Mouse (Mus musculus) bone marrow macrophage, adult 2 months (primary cell): ENCODE measurements around the gene Pde8b. TPM values are rescaled to one million over a fixed set of nuclear protein-coding genes. Genes with fewer than 3 reads are reported as not detected.

Experiments used
- H3K27ac ChIP-seq: 2 replicates; pipeline ENCODE4 v1.5.1; 2012; ENCODE audit warnings: low read depth, low read length; ENCODE audit not compliant: insufficient read depth
- H3K4me1 ChIP-seq: 2 replicates; pipeline ENCODE4 v1.6.1; 2012; ENCODE audit warnings: low read length; ENCODE audit not compliant: control insufficient read depth, insufficient read depth
- H3K4me3 ChIP-seq: 2 replicates; pipeline ENCODE4 v1.5.1; 2012; ENCODE audit warnings: mild to moderate bottlenecking, low read length, moderate library complexity; ENCODE audit not compliant: insufficient read depth
- CTCF ChIP-seq: IDR thresholded peaks from 2 replicates; pipeline ENCODE4 v1.5.1; 2012; ENCODE audit warnings: low read depth, mild to moderate bottlenecking, low read length, moderate library complexity
- POLR2A ChIP-seq: IDR thresholded peaks from 2 replicates; pipeline ENCODE4 v1.6.1; 2012; ENCODE audit warnings: mild to moderate bottlenecking, low read depth, low read length, borderline replicate concordance
- polyA plus RNA-seq: library from polyadenylated mRNA; stranded (reverse); fragments of >200 nt; gene quantifications from 2 replicates; pipeline ENCODE4 v1.2.4, GENCODE M21; 2012; ENCODE audit not compliant: missing spikeins, insufficient read depth, insufficient read length

Gene Pde8b
- polyA plus RNA-seq, 1 experiment: 4.9 TPM

DNA sequence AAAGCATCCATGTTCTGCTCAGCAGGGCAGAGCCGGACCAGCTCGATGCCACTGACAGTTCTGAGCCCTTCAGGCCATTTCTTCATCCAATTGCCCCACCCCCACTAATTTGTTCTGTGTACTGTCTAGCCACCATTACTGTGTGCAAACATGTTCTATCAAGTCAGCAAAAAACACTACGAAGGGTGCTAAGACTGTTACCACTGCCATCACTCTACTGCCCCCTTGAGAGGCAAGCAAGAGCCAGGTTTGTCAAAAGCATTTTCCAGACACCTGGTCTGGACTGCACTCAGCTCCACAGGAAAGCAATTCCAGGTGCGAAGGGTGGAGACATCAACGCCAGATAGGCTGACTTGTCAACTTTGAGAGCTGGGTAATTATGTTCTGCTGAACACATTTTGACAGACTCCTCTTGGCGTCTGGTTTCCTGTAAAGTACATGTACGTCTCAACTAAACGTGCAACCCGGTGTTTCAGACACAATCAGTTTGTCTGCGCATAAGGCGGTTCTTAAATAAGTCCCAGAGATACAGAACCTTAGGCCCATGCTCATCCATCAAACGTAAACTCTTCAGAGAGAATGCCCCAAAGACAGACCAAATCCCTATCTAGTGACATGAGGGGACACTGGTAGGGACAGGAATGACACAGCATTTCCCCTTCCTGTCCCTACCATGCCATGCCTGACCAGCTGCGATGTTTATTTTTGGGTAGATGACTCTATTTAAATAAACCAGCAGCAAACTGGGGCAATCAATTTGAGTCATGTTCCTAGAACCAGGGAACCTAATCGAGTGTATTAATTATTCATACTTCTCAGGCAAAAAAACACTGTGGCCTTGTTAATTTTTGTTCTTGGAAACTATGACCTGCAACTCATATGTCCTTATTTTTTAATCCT, 158.3 kb downstream of the Pde8b start:
- no peak overlapping the region for H3K27ac ChIP-seq
- no peak overlapping the region for H3K4me3 ChIP-seq
- peaks cover 14% of the 10 kb centered on the region for H3K4me1 ChIP-seq
- no peak for TF ChIP-seq POLR2A
- no peak for TF ChIP-seq CTCF

DNA sequence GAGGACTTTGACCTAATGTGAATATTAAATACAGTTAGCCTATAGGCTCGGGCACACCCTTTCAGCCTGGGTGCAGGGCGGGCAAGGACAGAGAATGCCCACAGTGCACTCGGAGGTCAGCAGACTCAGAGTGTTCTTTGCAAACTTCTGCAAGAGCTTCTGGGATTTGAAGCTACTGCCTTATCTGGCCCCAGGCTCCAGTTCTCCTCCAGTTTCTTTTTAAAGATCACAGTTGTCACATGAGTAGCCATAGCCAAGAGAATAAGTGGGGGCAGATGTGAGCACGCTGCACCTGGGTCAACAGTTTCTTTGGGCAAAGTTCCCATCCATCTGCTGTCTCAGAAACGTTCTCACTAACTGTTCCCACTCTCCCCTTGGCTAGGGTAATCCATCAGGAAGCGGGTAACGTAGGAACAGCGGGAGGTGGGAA, 162.8 kb downstream of the Pde8b start:
- no peak for TF ChIP-seq POLR2A
- no peak for TF ChIP-seq CTCF
- Histone ChIP-seq H3K27ac (no peak overlapping the region), H3K4me3 (no peak overlapping the region), H3K4me1 (peaks cover 10% of the 10 kb centered on the region)

DNA sequence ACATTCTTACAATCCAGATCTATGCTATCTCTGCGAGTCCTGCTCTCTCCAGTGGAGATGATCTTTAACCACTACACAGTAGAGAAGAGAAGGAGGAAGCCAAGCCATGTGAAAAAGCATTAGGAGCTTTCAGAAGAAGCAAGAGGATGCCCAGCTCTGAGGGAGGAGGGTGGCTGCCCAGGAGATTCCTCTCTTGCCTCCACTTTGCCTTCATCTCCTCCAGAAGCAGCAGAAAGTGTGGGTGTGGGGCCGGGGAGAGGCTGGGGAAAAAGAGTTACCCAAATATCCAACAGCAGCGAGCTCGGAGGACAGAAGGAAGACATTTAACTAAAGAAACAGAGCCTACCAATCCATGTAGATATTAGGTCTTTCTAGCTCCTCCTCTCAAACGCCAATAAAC, 164.1 kb downstream of the Pde8b start:
- no peaks in the 10 kb centered on the region for H3K4me1 ChIP-seq
- H3K27ac ChIP-seq: no peak overlapping the region
- H3K4me3 ChIP-seq: no peak overlapping the region
- no peak for TF ChIP-seq CTCF
- TF ChIP-seq POLR2A: no peak

DNA sequence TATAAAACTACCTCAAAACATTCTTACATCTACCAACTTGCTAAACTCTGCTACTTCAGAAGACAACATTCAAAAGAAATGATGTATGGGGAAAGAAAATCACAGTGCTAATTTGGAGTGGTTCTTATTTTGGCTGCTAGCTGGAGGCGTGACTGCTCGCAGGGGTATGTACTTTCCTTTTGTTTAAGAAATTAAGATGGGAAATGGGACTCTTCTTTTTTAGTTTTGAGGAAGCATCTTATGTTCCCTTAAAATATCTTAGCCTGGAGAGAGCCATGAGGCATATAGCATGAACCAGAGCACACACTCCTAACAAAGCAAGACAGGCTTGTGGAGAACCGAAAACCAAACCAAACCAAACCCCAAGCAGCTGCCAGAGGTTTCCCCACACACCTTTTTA, 167.5 kb downstream of the Pde8b start:
- no peak overlapping the region for H3K27ac ChIP-seq
- no peaks in the 10 kb centered on the region for H3K4me1 ChIP-seq
- TF ChIP-seq CTCF (no peak), POLR2A (no peak)
- H3K4me3 ChIP-seq: no peak overlapping the region

DNA sequence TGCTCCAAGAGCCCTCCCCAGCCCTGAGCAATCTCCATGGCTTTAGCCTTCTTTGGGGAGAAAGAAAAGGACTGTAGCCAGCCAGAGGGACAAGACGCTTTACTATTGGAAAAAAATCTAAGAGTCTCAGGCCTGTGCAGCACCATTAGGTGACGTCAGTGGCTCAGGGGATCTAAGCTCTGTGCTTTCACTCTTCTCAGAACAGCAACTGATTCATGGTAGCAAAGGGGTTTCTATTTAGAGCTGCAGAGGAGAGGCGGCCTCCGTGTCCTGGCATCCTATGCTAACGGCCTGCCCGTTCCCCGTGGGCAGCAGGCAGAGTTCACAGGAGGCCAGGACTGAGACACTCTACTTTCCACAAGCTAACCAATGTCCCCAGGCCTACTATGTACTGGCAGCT, 169.1 kb downstream of the Pde8b start:
- no peak overlapping the region for H3K4me3 ChIP-seq
- H3K27ac ChIP-seq: no peak overlapping the region
- no peaks in the 10 kb centered on the region for H3K4me1 ChIP-seq
- TF ChIP-seq POLR2A: no peak
- TF ChIP-seq CTCF: no peak

DNA sequence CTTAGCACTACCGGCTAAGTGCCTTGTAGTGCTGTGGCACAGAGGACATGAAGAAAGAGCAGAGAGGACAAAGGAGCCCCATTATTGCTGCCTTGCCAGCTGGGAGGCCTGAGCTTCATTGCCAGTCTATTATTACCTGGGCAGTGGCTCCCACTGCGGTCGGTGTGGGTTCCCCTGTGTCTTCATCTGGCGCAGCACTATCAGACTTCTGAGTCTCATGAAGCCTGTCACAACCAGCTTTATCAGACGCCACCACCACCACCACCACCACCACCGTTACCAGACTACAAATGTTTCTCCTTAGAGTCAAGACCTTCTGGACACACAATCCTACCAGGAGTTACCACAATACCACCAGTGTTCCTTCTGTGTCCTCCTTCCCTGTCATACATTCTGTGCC, 171.6 kb downstream of the Pde8b start:
- no peak overlapping the region for H3K27ac ChIP-seq

DNA sequence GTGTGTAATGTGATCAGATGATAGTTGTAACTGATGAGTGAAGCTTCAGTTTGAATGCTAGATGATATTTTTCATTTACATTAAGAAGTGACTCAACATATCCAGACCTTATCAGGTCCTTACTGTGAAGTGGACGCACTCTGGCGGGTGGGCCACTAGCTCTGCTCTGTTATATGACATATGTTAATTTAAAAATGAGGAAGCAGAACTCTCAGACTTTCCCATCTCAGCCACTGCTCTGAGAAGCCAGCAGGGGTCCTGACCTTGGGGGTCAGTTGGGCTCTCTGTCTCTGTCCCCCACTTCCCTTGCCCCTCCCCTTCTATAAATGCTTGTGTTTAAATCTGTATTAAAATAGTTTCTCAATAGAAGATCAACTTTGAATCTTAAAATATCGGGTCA, 172.4 kb downstream of the Pde8b start:
- Histone ChIP-seq H3K4me3 (no peak overlapping the region), H3K27ac (no peak overlapping the region), H3K4me1 (no peaks in the 10 kb centered on the region)
- TF ChIP-seq POLR2A: no peak
- TF ChIP-seq CTCF: no peak

More for the DNA sequence above, 171.6 kb downstream of the Pde8b start:
- no peak overlapping the region for H3K4me3 ChIP-seq
- H3K4me1 ChIP-seq: no peaks in the 10 kb centered on the region
- no peak for TF ChIP-seq POLR2A
- no peak for TF ChIP-seq CTCF

DNA sequence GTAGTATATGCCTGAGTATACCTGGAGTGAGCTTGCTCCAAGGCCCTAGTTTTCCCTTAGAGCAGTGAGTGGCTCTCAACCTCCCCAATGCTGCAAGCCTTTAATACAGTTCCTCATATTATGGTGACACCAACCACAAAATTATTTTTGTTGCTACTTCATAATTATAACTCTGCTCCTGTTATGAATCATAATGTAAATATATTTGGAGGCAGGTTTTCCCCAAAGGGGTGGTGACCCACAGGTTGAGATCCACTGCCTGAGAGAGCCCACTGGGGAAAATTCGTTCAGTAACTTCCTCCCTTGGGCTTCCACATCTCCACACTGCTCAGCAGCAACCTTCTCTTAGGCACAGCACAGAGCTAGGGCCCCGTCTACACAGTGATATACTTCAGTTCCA, 174.0 kb downstream of the Pde8b start:
- TF ChIP-seq POLR2A (no peak), CTCF (no peak)
- no peaks in the 10 kb centered on the region for H3K4me1 ChIP-seq
- H3K27ac ChIP-seq: no peak overlapping the region
- H3K4me3 ChIP-seq: no peak overlapping the region

DNA sequence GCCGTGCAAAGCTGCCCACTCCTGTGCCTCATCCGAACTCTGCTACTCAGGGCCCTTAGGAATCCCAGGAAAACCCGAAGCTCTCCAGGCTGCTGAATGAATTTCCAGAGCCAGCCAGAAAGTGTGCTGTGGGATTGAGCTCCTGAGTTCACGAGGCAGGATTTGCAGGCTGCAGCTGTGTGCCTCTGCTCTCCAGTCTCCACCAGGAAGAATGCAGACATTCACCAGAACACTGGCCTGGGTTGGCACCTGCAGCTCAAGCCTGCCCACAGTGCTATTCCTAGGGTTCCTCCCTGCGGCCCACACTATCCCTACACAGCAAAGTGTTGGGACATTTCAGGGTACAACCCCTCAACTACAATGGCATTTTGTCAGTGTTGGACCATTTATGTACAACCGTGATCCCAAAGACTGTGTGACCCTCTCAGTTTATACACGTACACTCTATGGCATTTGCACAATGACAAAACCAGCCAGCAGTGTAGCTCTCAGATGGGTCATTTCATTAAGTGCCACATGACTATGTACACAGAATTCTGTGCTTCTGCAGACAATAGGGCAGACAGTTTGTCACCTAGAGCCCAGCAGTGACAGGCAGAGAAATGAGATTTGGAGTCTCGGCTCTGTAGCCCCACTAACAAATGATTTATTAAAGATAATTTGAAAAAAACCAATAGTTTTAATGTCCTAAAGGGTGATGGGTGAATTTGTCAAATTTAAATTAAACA, 176.5 kb downstream of the Pde8b start:
- Histone ChIP-seq H3K27ac (no peak overlapping the region), H3K4me1 (no peaks in the 10 kb centered on the region), H3K4me3 (no peak overlapping the region)
- TF ChIP-seq CTCF: no peak
- TF ChIP-seq POLR2A: no peak

DNA sequence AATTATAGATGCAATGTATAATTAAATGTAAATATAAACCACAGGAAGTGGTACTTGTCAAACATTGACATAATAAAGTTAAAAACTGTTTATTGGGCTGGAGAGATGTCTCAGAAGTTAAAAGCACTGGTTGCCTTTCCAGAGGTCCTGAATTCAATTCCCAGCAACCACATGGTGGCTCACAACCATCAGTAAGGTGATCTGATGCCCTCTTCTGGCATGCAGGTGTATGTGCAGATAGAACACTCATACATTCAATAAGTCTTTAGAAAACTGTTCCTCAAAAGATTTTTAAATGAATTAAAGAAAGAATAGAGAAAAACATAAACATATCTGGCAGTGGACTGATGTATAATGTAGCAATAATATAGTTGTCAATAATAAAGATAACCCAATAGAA, 179.9 kb downstream of the Pde8b start:
- no peak for TF ChIP-seq POLR2A
- TF ChIP-seq CTCF: no peak
- Histone ChIP-seq H3K4me1 (no peaks in the 10 kb centered on the region), H3K27ac (no peak overlapping the region), H3K4me3 (no peak overlapping the region)

DNA sequence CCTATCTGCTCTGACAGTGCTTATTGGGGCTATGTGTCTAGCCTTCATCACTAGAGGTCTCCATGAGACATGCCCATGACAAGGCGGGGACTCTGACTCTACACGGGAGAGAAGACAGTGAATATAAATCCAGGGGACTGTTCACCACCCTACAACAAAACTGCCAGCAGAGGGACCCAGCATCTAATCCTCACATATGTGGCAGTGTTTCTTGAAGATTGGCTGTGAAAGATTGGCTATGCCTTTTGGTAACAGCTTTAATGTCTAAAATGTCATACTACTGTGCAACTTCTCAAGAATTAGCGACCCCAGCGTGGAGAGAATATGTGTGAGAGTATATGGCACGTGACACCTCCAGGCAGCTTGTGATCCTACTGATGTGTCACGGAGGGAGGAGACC, 182.3 kb downstream of the Pde8b start:
- TF ChIP-seq CTCF (no peak), POLR2A (no peak)
- H3K4me1 ChIP-seq: no peaks in the 10 kb centered on the region
- H3K4me3 ChIP-seq: no peak overlapping the region
- H3K27ac ChIP-seq: no peak overlapping the region
